Mouse (Mus musculus) MEL (cell line): ENCODE measurements around the gene Rerg.

Experiments
- CTCF ChIP-seq, 3 experiments: IDR thresholded peaks in 2 of 3; conservative IDR thresholded peaks in 1 of 3; 2 replicates each; pipeline ENCODE4 v1.5.1; 2011 to 2012; ENCODE audit warnings: low read length in 3 of 3, low read depth in 2 of 3, mild to moderate bottlenecking in 2 of 3, improper control_type of control experiment in 1 of 3, inconsistent platforms in 1 of 3, mixed read lengths in 1 of 3, moderate library complexity in 1 of 3; ENCODE audit not compliant: control insufficient read depth in 1 of 3, insufficient read depth in 1 of 3, poor library complexity in 1 of 3, severe bottlenecking in 1 of 3
- HCFC1 ChIP-seq: IDR thresholded peaks from 2 replicates; pipeline ENCODE4 v1.6.1; 2012; ENCODE audit warnings: low read depth, mild to moderate bottlenecking, inconsistent platforms, low read length, improper control_type of control experiment, moderate library complexity
- MAFK ChIP-seq: IDR thresholded peaks from 2 replicates; pipeline ENCODE4 v1.6.1; 2011; ENCODE audit warnings: low read depth, mild to moderate bottlenecking, low read length, improper control_type of control experiment, borderline replicate concordance
- MAX ChIP-seq: IDR thresholded peaks from 2 replicates; pipeline ENCODE4 v1.6.1; 2011; ENCODE audit warnings: low read length, improper control_type of control experiment
- MXI1 ChIP-seq: IDR thresholded peaks from 2 replicates; pipeline ENCODE4 v1.6.1; 2011; ENCODE audit warnings: mild to moderate bottlenecking, low read depth, low read length, improper control_type of control experiment
- NRF1 ChIP-seq: IDR thresholded peaks from 2 replicates; pipeline ENCODE4 v1.6.1; 2014; ENCODE audit warnings: low read depth, mild to moderate bottlenecking, inconsistent platforms, low read length, improper control_type of control experiment, moderate library complexity; ENCODE audit not compliant: poor library complexity, insufficient read depth, severe bottlenecking
- POLR2A ChIP-seq, 2 experiments: IDR thresholded peaks; 2 replicates each; pipeline ENCODE4 v1.6.1; 2011 to 2012; ENCODE audit warnings: low read length in 2 of 2, mild to moderate bottlenecking in 2 of 2, control low read depth in 1 of 2, improper control_type of control experiment in 1 of 2, low read depth in 1 of 2, moderate library complexity in 1 of 2; ENCODE audit not compliant: control insufficient read depth in 1 of 2, insufficient read depth in 1 of 2, poor library complexity in 1 of 2
- SIN3A ChIP-seq: IDR thresholded peaks from 2 replicates; pipeline ENCODE4 v1.6.1; 2012; ENCODE audit warnings: low read length, improper control_type of control experiment, inconsistent platforms
- TBP ChIP-seq: IDR thresholded peaks from 2 replicates; pipeline ENCODE4 v1.8.0; 2011; ENCODE audit warnings: low read depth, low read length, improper control_type of control experiment
- UBTF ChIP-seq: IDR thresholded peaks from 2 replicates; pipeline ENCODE4 v1.6.1; 2012; ENCODE audit warnings: low read depth, mild to moderate bottlenecking, inconsistent platforms, low read length, improper control_type of control experiment, moderate library complexity, borderline replicate concordance; ENCODE audit not compliant: insufficient read depth
- ZNF384 ChIP-seq: IDR thresholded peaks from 2 replicates; pipeline ENCODE4 v1.6.1; 2012; ENCODE audit warnings: low read depth, mild to moderate bottlenecking, inconsistent platforms, low read length, improper control_type of control experiment

DNA sequence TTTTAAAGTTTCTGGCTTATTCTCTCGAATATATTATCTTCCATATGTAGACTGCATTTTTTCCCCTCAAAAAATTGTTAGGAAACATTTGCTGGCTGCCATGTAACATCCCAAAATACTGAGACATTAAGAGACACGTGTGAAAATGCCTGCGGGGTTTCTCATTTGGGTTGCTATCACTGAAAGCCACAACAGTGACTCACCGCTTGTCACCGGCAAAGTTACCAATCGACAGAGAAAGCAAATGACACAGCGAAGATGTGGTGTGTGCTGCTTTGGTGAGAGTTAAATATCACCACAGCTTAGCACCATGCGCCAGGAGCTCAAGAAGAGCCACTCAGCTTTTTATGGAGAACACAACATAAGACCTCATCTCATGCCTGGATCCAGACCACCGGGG is 44.9 kb downstream of the Rerg start:
- TF ChIP-seq ZNF384 (no peak), HCFC1 (no peak), CTCF (IDR thresholded peaks at IDR 0.05 in 2 of 3, conservative IDR thresholded peaks at IDR 0.05 in 1 of 3; ENCODE audit: control insufficient read depth in 1 of 3, insufficient read depth in 1 of 3, low read depth in 2 of 3, low read length in 3 of 3, poor library complexity in 1 of 3, severe bottlenecking in 1 of 3) (no peak), MAX (no peak), MAFK (no peak), POLR2A (IDR thresholded peaks at IDR 0.05; ENCODE audit: control insufficient read depth in 1 of 2, insufficient read depth in 1 of 2, low read depth in 1 of 2, low read length in 2 of 2, poor library complexity in 1 of 2) (no peak), NRF1 (no peak), UBTF (no peak), MXI1 (no peak), TBP (no peak), SIN3A (no peak)
